Mouse (Mus musculus): ENCODE measurements around the gene 4930503B20Rik.

The 4930503B20Rik gene

GRCm38 (mm10) chr3:146599198-146599900 is 51.8 kb downstream of the 4930503B20Rik start:
- DNase-seq (ENCODE audit: low read depth, low spot score), result no peak

- no peak for DNase-seq (ENCODE audit: low read depth, low spot score)
These were observed 52.7 kb downstream of the 4930503B20Rik start for GRCm38 (mm10) chr3:146598411-146598810.

- no peak for DNase-seq (ENCODE audit: low read depth, low spot score)
These were observed 54.3 kb downstream of the 4930503B20Rik start for GRCm38 (mm10) chr3:146596864-146597263.

GRCm38 (mm10) chr3:146596387-146596786 is 54.7 kb downstream of the 4930503B20Rik start:
- DNase-seq (ENCODE audit: low read depth, low spot score), result no peak

- DNase-seq (ENCODE audit: low read depth, low spot score), result no peak
These were observed 55.7 kb downstream of the 4930503B20Rik start for GRCm38 (mm10) chr3:146595440-146595839.

Measured in CD4-positive helper T cell, adult 2 months (primary cell).